Mouse (Mus musculus) forebrain, postnatal 0 days (tissue): Measurements from ENCODE around the gene Efna4. TPM values are rescaled to one million over a fixed set of nuclear protein-coding genes. Genes with fewer than 3 reads are reported as not detected.

Experiments used
- ATAC-seq: fragments of 200-750 bp; cut with Nextera tagmentation; 2 replicates; pipeline ENCODE4 v1.8.0; 2017; ENCODE audit warnings: mild to moderate bottlenecking, moderate library complexity
- DNase-seq: peaks from one replicate; pipeline ENCODE4 v3.0.0-alpha.2; 2015
- H3K27ac ChIP-seq: fragments of 300-500 bp; sonication (generic); 2 replicates; pipeline ENCODE4 v1.5.1; 2014; ENCODE audit warnings: low read depth, mild to moderate bottlenecking, antibody characterized with exemption, low read length, moderate library complexity, mixed read lengths
- H3K27me3 ChIP-seq: fragments of 300-500 bp; sonication (generic); 2 replicates; pipeline ENCODE4 v1.6.1; 2014; ENCODE audit warnings: mild to moderate bottlenecking, low read length, mixed read lengths; ENCODE audit not compliant: insufficient read depth
- H3K36me3 ChIP-seq: fragments of 300-500 bp; sonication (generic); 2 replicates; pipeline ENCODE4 v1.6.1; 2014; ENCODE audit warnings: mild to moderate bottlenecking, moderate library complexity; ENCODE audit not compliant: insufficient read depth
- H3K4me1 ChIP-seq: fragments of 300-500 bp; sonication (generic); 2 replicates; pipeline ENCODE4 v1.6.1; 2014; ENCODE audit warnings: antibody characterized with exemption; ENCODE audit not compliant: insufficient read depth
- H3K4me2 ChIP-seq: fragments of 300-500 bp; sonication (generic); 2 replicates; pipeline ENCODE4 v1.6.1; 2014; ENCODE audit warnings: low read depth, mild to moderate bottlenecking, moderate library complexity
- H3K4me3 ChIP-seq: fragments of 300-500 bp; sonication (generic); 2 replicates; pipeline ENCODE4 v1.5.1; 2014; ENCODE audit warnings: low read depth, low read length, mixed read lengths
- H3K9ac ChIP-seq: fragments of 300-500 bp; sonication (generic); 2 replicates; pipeline ENCODE4 v1.6.1; 2014; ENCODE audit warnings: mild to moderate bottlenecking
- H3K9me3 ChIP-seq: fragments of 300-500 bp; sonication (generic); 2 replicates; pipeline ENCODE4 v1.6.1; 2016; ENCODE audit warnings: low read length
- CTCF ChIP-seq: sonication (generic); IDR thresholded peaks from 2 replicates; pipeline ENCODE4 v1.5.1; 2016; ENCODE audit warnings: antibody characterized with exemption, control low read depth, low read depth
- WGBS: fragments of 180-500 bp; shearing (Covaris S2); extraction: QIAGEN DNeasy Blood & Tissue Kit; methylation state at CpG from one replicate; pipeline ENCODE4 v1.1.7; 2014; 5-methylcytosine and 5-hydroxymethylcytosine counted together
- polyA plus RNA-seq: library from polyadenylated mRNA; unstranded; fragments of >200 nt; fragmentation: Nextera tagmentation; extraction: Ambion mirVana; gene quantifications from 2 replicates; pipeline ENCODE4 v1.2.1, GENCODE M21; 2015
- total RNA-seq: library from RNA; depleted of rRNA; stranded (reverse); fragments of >200 nt; gene quantifications from 2 replicates; pipeline ENCODE4 v1.2.3, GENCODE M21; 2014

Gene Efna4
- total and polyA plus RNA-seq, 2 experiments from 2014 or later: 7.8 to 8.4 TPM

DNA sequence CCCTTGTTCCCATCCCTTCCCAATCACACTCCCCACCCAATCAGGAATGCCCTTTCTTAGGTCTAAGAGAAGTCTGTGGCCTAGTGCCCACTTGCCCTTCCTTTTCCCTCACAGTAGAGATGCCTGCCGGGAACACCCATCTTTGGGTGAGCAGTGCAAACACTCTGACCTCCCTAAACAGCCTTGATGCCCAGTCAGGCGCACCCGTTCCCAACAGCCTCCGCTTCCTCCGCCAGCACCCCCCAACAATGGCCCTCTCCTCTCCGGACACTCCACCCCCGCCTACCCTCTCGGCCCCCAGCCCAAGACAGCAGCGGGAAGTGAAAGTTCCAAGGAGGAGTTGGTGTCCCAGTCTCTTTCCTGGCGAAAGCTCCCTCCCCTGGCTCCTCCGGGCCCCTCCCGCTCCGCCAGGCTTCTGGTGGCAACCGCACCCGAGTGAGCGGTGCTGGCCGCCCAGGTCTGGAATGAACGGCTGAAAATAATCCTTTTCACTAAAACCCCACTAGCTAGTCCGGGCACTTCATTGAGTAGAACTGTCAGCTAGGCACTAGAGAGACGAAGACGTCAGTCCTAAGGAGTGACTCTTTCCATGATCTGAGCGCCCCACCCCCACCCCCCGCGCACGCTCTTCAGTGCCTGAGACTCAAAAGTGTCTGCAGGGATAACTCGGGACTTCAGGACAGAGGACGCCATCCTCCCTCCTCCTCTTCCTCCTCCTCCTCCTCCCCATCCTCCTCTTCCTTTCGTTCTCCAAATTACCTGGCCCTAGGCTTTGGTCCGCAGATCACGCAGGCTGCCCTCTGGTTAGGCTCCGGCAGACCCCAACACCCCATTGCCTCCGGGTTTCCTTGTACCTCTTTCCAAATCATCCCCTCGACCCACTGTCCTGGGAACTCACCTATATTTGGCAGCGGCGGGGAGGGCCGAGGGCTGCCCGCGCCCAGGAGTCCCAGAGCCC is 11.4 kb upstream of the Efna4 start:
- peak overlapping the region; percentile 50 for H3K4me3 ChIP-seq
- ATAC-seq: peak; percentile 47
- no peaks in the 10 kb centered on the region for H3K9me3 ChIP-seq
- peak overlapping the region; percentile 75 for H3K4me2 ChIP-seq
- H3K36me3 ChIP-seq: peaks cover 7% of the 10 kb centered on the region; the same call in 1 of the 2 replicates
- H3K27me3 ChIP-seq: no peaks in the 10 kb centered on the region
- 0 out of 2 replicates have a peak, but pooled peaks cover 6% of the 10 kb centered on the region for H3K4me1 ChIP-seq
- 2% methylated on average over 38 of the region's 38 CpGs for WGBS
- peak; percentile 45 for DNase-seq
- TF ChIP-seq CTCF: no peak
- H3K27ac ChIP-seq: peak overlapping the region; percentile 85
- H3K9ac ChIP-seq: peak overlapping the region; percentile 60

DNA sequence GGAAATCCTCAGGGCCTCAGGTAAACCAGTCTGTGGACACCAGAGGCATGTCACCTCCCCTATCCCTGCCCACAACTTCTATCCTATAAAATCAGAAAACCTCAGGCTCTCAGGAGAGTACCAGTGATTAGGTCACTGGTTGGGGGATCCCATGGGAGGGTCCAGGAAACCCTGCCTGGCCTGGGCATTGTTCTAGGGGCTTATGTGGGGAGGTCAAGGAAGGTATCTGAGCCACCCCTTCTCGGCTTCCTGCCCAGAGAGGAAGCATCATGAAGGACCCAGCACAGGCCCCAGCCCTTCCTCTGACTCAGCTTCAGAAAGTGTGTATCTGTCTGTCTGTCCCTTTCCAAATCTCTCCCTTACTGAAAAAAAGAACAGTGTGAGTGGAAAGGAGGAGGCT is 10.1 kb upstream of the Efna4 start:
- TF ChIP-seq CTCF: no peak
- no peaks in the 10 kb centered on the region for H3K9me3 ChIP-seq
- 68% methylated on average over 1 of the region's 1 CpGs for WGBS
- no peak overlapping the region for H3K4me2 ChIP-seq
- ATAC-seq (no peak), DNase-seq (no peak)
- H3K4me1 ChIP-seq: 0 out of 2 replicates have a peak, but pooled peaks cover 6% of the 10 kb centered on the region
- no peaks in the 10 kb centered on the region for H3K27me3 ChIP-seq
- no peak overlapping the region for H3K4me3 ChIP-seq
- H3K9ac ChIP-seq: no peak overlapping the region
- peaks cover 11% of the 10 kb centered on the region; the same call in 1 of the 2 replicates for H3K36me3 ChIP-seq
- no peak overlapping the region for H3K27ac ChIP-seq

DNA sequence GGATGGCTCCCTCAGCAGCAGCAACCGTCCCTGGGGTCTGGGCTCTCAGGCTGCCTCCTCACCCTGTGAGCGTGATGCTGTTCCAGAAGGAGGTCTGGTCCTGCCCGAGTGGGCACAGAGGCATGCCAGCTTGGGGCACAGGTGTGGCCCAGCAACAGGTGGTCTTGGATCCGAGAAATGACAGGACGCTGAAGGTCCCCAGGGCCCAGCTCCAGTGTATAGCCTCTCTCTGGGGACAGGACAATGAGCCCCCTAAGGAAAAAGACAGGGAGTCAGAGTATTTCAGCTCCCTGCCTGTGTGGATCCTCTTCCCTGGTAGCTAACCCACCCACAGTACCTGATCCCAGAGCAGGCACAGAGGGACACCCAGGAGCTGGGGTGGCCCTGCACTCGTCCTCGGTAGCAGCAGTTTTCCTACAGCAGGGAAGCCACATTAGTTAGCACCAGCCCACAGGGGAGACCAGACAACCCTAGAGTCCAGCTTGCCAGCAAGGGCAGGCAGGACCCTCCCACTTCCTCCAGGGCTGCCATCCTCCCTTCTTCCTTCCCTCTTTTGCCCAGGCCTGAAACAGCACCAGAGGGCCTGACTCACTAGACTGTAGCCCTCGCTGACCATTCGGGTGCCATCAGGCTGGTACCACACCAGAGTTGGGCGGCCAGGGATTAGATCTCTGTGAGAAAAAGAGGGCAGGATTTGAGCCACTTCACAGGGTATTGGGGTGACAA is 9.2 kb upstream of the Efna4 start:
- Histone ChIP-seq H3K4me1 (0 out of 2 replicates have a peak, but pooled peaks cover 6% of the 10 kb centered on the region), H3K36me3 (peaks cover 11% of the 10 kb centered on the region; the same call in 1 of the 2 replicates), H3K27ac (no peak overlapping the region), H3K4me3 (no peak overlapping the region), H3K4me2 (no peak overlapping the region), H3K9ac (no peak overlapping the region), H3K9me3 (no peaks in the 10 kb centered on the region), H3K27me3 (no peaks in the 10 kb centered on the region)
- TF ChIP-seq CTCF: no peak
- DNase-seq (no peak), ATAC-seq (no peak)
- 87% methylated on average over 10 of the region's 10 CpGs for WGBS

DNA sequence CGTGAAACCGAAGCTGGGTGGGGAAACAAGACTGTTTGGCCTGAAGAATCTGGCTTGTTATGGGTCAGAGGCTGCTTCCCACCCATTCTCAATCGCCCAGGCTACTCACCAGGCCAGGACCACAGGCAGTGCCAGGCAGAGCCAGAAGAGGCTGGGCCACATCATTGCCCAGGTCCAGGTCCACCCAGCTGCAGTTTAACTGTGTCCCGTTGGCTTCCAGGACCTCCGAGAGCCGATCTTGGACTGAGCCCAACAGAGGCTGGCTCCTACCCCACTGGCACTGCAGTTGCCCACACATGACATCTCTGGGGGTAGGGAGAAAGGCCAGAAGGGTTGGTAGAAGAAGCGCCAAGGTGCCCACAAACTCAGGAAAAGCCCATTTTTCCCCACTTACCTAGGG is 5.5 kb upstream of the Efna4 start:
- no peak overlapping the region for H3K27ac ChIP-seq
- no peaks in the 10 kb centered on the region for H3K27me3 ChIP-seq
- no peak for DNase-seq
- no peak for TF ChIP-seq CTCF
- 72% methylated on average over 7 of the region's 7 CpGs for WGBS
- H3K9me3 ChIP-seq: no peaks in the 10 kb centered on the region
- H3K4me1 ChIP-seq: 0 out of 2 replicates have a peak, but pooled peaks cover under 1% of the 10 kb centered on the region
- H3K9ac ChIP-seq: no peak overlapping the region
- no peak overlapping the region for H3K4me3 ChIP-seq
- ATAC-seq: no peak
- H3K36me3 ChIP-seq: peaks cover 16% of the 10 kb centered on the region; the same call in 1 of the 2 replicates
- no peak overlapping the region for H3K4me2 ChIP-seq

DNA sequence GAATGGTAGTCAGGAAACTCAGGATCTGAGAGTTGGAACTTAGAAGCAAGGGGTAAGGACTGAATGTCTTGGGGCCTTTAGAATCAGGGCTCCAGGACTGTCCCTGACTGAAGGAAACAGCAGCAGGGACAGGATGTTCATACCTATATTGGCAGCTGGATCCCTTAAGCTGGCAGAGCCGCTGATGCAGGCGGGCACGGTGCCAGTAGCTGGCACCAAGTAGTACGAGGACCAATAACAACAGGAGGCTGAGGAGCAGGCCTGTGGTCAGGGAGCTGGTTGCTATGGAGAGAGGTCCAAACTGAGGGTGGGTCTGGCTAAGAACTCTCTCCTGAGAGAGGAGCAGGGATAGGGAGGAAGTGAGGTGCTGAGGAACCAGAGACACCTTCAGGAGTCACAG is 4.0 kb upstream of the Efna4 start:
- WGBS: 47% methylated on average over 4 of the region's 4 CpGs
- Histone ChIP-seq H3K27me3 (no peaks in the 10 kb centered on the region), H3K4me2 (no peak overlapping the region), H3K27ac (no peak overlapping the region), H3K9me3 (no peaks in the 10 kb centered on the region), H3K4me3 (no peak overlapping the region), H3K4me1 (0 out of 2 replicates have a peak, but pooled peaks cover 3% of the 10 kb centered on the region), H3K36me3 (peaks cover 16% of the 10 kb centered on the region; the same call in 1 of the 2 replicates), H3K9ac (no peak overlapping the region)
- DNase-seq (no peak), ATAC-seq (no peak)
- TF ChIP-seq CTCF: no peak

DNA sequence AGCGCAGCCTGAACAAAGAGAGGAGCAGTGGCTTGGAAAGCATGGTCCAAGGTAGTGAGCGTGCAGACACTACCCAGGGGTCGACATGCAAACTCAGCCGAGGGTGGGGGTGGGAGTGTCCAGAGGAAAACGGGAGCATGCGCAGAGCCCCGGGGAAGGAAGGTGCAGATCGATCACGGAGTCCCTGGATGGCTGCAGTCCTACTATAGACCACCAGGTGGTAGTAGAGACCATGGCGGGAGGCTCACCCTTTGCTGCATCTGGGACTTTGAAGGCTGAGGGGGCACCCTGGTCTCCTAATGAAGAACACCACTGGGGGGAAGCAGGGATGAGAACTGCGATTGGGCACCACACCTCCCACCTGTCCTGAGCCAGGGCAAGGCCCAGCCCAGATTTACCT is 2.6 kb upstream of the Efna4 start:
- peak; percentile 57 for ATAC-seq

More for the DNA sequence above, 2.6 kb upstream of the Efna4 start:
- Histone ChIP-seq H3K9me3 (no peaks in the 10 kb centered on the region), H3K9ac (peak overlapping the region; percentile 33), H3K4me3 (peak overlapping the region; percentile 25; the same call in 1 of the 2 replicates), H3K27ac (no peak overlapping the region), H3K4me1 (0 out of 2 replicates have a peak, but pooled peaks cover 10% of the 10 kb centered on the region), H3K27me3 (no peaks in the 10 kb centered on the region), H3K4me2 (peak overlapping the region; percentile 62), H3K36me3 (peaks cover 14% of the 10 kb centered on the region; the same call in 1 of the 2 replicates)
- TF ChIP-seq CTCF: peak; percentile 99
- WGBS: 2% methylated on average over 11 of the region's 11 CpGs
- peak; percentile 90 for DNase-seq
